Mouse (Mus musculus): ENCODE data around the gene Nkain2. TPM values are rescaled to one million over a fixed set of nuclear protein-coding genes. Genes with fewer than 3 reads are reported as not detected.
"Not testable (repeated sequence)": the region's sequence is repeated elsewhere in the genome, so short reads cannot be mapped to it uniquely, and the experiment has no call there.

The Nkain2 gene
- total RNA-seq, 2 experiments from 2014 or later: 0.27 to 0.38 TPM

GRCm38 (mm10) chr10:32182951-32183350, 707.3 kb downstream of the Nkain2 start:
- no peak for DNase-seq
- intact Hi-C loops (cut with DNase I): no loop called here

DNA sequence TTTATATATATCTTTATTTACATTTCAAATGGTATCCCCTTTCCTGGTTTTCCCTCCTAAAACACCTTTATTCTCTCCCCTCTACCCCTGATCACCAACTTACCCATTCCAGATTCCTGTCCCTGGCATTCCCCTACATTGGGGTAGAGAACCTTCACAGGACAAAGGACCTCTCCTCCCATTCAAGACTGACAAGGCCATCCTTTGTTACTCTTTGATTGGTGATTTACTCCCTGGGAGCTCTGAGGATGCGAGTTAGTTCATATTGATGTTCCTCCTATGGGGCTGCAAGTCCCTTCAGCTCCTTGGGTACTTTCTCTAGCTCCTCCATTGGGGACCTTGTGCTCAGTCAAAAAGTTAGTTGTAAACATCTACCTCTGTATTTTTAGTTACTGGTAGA, 798.9 kb downstream of the Nkain2 start:
- no peak for DNase-seq
- intact Hi-C loops (cut with DNase I): no loop called here

GRCm38 (mm10) chr10:32060396-32060795, 829.9 kb downstream of the Nkain2 start:
- intact Hi-C loops (cut with DNase I): no loop called here
- no peak for DNase-seq

GRCm38 (mm10) chr10:32058251-32058650, 832.0 kb downstream of the Nkain2 start:
- no peak for DNase-seq
- intact Hi-C loops (cut with DNase I): no loop called here

GRCm38 (mm10) chr10:32052546-32053295, 837.5 kb downstream of the Nkain2 start:
- intact Hi-C loops (cut with DNase I): no loop called here
- DNase-seq: no peak

- intact Hi-C loops (cut with DNase I): no loop called here
- no peak for DNase-seq
Measured at GRCm38 (mm10) chr10:32052045-32052444, 838.2 kb downstream of the Nkain2 start.

DNA sequence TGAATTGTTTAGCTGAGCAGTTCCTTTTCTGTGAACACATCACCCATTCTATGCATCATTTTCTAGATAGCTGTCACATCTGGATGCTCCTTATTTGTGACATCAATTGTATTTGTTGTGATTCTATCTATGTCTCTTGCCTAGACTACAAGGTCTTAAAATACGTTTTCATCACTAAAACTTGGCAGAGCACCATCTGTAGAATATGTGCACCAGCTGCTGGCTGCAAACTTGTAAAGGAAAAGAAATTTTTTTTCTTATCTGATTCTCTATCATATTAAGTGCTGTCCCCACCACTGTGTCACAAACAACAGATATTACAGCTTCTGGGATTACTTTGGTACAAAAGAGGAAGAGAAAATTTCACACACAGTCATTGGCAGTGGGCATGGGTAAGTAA, 860.3 kb downstream of the Nkain2 start:
- DNase-seq: no peak
- intact Hi-C loops (cut with DNase I): no loop called here

DNA sequence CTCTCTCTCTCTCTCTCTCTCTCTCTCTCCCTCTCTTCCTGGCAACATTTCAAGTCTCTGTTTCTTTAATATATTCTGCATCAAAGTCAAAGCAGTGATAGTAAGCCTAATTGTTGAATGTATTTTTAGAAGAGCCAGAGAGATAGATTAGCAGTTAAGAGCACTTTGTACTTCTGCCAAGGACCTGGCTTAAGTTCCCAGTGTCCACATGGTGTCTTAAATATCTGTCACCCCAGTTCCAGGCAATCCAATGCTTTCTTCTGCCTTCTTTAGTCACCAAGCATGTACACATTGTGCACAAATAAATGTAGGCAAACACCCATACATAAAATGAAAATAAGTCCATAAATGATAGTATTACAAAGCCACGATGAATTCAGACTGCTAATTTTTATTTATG, 871.9 kb downstream of the Nkain2 start:
- intact Hi-C loops (cut with DNase I): no loop called here
- DNase-seq: no peak

DNA sequence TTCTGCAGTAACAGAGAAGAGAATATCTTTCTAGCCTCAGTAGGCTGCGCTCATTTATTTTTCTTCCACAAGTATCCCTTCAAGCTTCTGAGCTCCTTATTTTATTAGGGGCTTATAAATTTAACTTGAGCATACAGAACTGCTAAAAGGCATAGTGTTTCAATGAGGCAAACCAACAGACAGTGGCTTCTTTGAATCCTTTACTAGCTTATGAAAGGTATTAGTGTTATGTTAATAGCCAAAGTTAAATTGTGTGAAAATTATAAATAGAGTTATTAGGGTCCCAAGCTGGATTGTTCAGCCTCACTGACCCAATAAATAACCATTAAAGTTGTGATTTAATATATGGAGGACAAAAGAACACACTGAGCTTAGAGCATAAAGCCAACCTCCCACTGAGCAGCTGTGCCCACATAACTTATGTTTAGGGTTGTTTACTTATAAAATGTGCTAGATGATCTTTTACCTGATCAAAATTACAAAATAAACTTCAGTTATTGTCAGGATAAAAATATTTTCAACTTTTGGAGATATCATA, 889.0 kb downstream of the Nkain2 start:
- DNase-seq: no peak
- intact Hi-C loops (cut with DNase I): no loop called here

DNA sequence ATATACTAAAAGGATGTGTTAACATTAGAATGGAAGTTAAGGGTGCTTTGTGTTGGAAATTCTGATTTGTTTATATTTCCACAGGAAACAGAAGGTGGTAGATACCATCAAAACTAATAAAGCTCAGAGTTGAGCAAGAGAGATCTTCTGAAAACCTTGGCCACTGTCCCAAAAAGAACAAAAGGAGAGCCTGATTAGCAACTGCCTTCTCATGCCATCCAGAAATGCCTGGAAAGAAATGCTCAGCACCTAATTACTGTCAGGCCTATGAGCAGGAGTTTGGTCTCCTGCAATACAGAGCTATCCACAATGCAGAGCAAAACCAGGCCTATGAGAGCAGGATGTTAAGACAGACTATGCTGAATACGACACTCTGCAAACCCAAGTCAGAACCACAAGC, 897.1 kb downstream of the Nkain2 start:
- no peak for DNase-seq
- intact Hi-C loops (cut with DNase I): no loop called here

- intact Hi-C loops (cut with DNase I): no loop called here
- no peak for DNase-seq
Measured at GRCm38 (mm10) chr10:31978387-31978786, 911.9 kb downstream of the Nkain2 start.

DNA sequence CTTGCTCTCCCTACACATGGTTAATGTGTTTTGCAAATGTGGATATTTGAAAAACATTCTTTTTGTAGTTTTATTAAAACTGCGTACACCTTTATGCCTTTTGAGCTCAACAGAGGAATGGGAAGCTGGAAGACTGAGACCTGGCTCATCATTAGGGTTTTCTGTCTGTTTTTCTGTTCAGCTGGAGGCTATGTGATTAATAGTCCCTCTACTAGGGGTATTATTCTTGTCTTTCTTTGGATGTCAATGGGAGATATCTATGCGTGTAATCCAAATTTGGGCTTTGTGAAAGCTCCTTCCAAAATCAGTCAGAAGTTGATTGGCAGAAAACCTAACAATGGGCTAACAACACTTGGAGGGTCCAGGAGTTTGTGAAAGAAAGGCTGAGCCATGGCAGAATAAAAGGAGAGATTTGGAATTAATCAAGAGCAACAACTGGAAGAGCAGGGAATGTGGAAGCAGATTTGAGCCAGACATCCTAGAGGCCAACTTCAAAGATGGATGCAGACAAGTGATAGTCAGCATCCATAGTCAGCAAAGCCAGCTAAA, 943.0 kb downstream of the Nkain2 start:
- intact Hi-C loops (cut with DNase I): no loop called here

GRCm38 (mm10) chr10:31931961-31932360, 958.3 kb downstream of the Nkain2 start:
- intact Hi-C loops (cut with DNase I): no loop called here
- no peak for DNase-seq

More for the DNA sequence above, 943.0 kb downstream of the Nkain2 start:
- DNase-seq: no peak

DNA sequence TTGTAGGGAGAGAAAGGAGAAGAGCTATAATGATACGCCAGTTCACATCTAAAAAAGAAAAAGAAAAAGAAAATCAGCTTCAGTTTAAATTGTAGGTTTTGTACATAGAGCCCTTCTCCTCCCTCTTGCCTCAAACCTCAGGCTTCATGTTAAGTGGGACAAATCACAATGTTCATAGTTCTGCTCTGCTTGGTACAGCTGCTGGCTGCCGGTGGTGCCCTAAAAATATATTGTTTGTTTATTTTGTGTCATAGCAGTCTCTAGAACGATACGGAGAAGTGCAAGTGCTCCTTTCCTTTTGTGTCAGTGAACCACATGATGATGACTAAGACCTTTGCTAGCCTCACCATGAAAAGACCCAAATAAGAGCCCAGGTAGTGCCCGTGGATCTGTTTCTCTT, 962.6 kb downstream of the Nkain2 start:
- intact Hi-C loops (cut with DNase I): no loop called here
- DNase-seq: no peak

- DNase-seq; intact Hi-C loops (cut with DNase I): not testable (repeated sequence)
Measured at GRCm38 (mm10) chr10:31920901-31921300, 969.4 kb downstream of the Nkain2 start.

DNA sequence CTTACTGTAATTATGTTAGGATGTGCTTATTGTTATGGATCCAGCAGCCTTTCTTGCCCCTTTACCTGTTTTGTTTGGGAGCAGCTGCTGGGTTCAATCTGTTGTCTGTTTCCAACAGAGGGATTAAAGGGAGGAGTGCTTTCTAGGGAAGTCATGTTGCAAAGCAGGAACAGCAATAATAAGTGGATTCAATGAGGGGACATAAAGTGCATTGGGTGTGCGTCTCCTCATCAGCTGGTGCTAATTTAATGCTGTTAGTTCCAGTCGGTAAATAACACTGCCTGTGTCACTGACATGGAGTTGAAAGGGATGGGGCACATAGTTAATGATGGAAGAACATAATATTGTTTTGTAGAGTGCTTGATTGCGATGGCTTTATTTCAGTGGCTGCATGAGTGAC, 982.8 kb downstream of the Nkain2 start:
- intact Hi-C loops (cut with DNase I): no loop called here
- no peak for DNase-seq

GRCm38 (mm10) chr10:31899501-31899900, 990.8 kb downstream of the Nkain2 start:
- intact Hi-C loops (cut with DNase I): no loop called here
- no peak for DNase-seq

GRCm38 (mm10) chr10:31873323-31873895, 1016.9 kb downstream of the Nkain2 start:
- intact Hi-C loops (cut with DNase I): no loop called here

GRCm38 (mm10) chr10:31868275-31868674, 1022.0 kb downstream of the Nkain2 start:
- DNase-seq: no peak
- intact Hi-C loops (cut with DNase I): no loop called here

More at GRCm38 (mm10) chr10:31873323-31873895, 1016.9 kb downstream of the Nkain2 start:
- DNase-seq: no peak

DNA sequence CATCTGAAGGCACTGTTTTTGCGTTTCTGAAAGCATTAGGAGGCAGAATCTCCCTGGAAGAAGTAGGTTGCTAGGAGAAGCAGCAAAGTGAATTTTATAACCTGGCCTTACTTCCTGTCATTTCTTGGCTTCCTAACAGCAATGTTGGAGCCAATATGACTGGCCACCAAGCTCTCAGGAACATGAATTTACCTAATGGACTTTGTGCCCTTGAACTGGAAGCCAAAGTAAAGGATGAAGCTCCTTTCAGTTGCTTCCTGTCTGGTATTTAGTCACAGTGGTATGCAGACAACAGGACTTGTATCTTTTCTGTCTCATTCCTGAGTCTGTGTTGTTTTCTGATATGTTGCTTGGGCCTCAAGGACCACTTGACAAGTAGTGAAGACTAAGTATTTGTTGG, 1063.2 kb downstream of the Nkain2 start:
- intact Hi-C loops (cut with DNase I): no loop called here
- no peak for DNase-seq

GRCm38 (mm10) chr10:31812543-31812942, 1077.7 kb downstream of the Nkain2 start:
- DNase-seq: no peak
- intact Hi-C loops (cut with DNase I): no loop called here

Data from gastrocnemius, postnatal 36 days (tissue).